36 mouse cellular contexts compared by ENCODE assay signal in the genomic region with DNA sequence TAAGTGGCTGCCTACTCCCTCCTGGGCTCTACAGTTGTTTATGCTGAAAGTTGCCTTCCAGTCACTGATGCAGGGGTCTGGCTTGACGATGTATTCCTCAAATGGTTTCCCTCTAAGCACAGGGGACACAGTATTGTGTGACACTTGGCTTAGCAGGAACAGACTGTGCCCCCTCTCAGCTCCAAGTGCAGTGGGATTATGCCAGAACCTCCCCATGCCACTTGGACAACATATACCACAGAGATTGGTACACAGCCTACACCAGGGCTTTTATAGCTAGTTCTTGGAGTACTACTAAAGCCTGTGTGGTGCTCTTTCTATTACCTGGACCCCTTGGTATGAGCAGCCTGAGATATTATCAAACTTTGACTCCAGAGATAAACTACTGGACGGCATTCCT. TPM values are rescaled to one million over a fixed set of nuclear protein-coding genes. Genes with fewer than 3 reads are reported as not detected.
"Had no signal": no experiment of that assay in that cellular context is flagged by ENCODE, and none has a peak within 500 bp of the region (broad histone marks: within the 10 kb centered on the region; RNA-seq: fewer than 3 reads in every experiment).

No protein-coding gene starts in this region.

RNA-seq across cellular contexts. Expression of a gene that starts 0.9 kb away (rescaled TPM):
- total RNA-seq: left cerebral cortex, postnatal 10 days; left cerebral cortex, postnatal 14 days; left cerebral cortex, postnatal 25 days; left cerebral cortex, postnatal 36 days; left cerebral cortex, postnatal 4 days; megakaryocyte progenitor cell, adult 5-6 weeks; megakaryocyte-erythroid progenitor cell, adult 5-6 weeks; midbrain, postnatal 0 days; monocyte, adult 5-6 weeks had no signal
- polyA plus RNA-seq: limb, embryonic 10.5 days; limb, embryonic 11.5 days; limb, embryonic 12.5 days; limb, embryonic 13.5 days; limb, embryonic 15.5 days; liver, embryonic 11.5 days; liver, embryonic 12.5 days; lung, embryonic 14.5 days; lung, embryonic 15.5 days; lung, embryonic 16.5 days; lung, postnatal 0 days; macrophage; midbrain, embryonic 10.5 days; midbrain, embryonic 12.5 days; midbrain, embryonic 13.5 days; midbrain, embryonic 14.5 days; midbrain, embryonic 15.5 days; midbrain, embryonic 16.5 days; midbrain, postnatal 0 days; myocyte; neural tube, embryonic 11.5 days; neural tube, embryonic 12.5 days had no signal

RNA-seq across cellular contexts. Expression of a gene that starts 20.2 kb away (rescaled TPM):
- total RNA-seq: left cerebral cortex, adult 8-10 months; left cerebral cortex, postnatal 10 days; left cerebral cortex, postnatal 14 days; left cerebral cortex, postnatal 25 days; left cerebral cortex, postnatal 36 days; left cerebral cortex, postnatal 4 days; megakaryocyte progenitor cell, adult 5-6 weeks; megakaryocyte, adult 5-6 weeks; megakaryocyte-erythroid progenitor cell, adult 5-6 weeks; midbrain, postnatal 0 days; monocyte, adult 5-6 weeks had no signal
- polyA plus RNA-seq: limb, embryonic 10.5 days; limb, embryonic 11.5 days; limb, embryonic 12.5 days; limb, embryonic 13.5 days; limb, embryonic 15.5 days; liver, embryonic 11.5 days; liver, embryonic 12.5 days; liver, embryonic 14.5 days; liver, embryonic 15.5 days; liver, embryonic 16.5 days; lung, embryonic 14.5 days; lung, embryonic 15.5 days; lung, embryonic 16.5 days; lung, postnatal 0 days; macrophage; midbrain, embryonic 10.5 days; midbrain, embryonic 11.5 days; midbrain, embryonic 12.5 days; midbrain, embryonic 13.5 days; midbrain, embryonic 14.5 days; midbrain, embryonic 15.5 days; midbrain, embryonic 16.5 days; midbrain, postnatal 0 days; myocyte; neural tube, embryonic 11.5 days; neural tube, embryonic 12.5 days had no signal

RNA-seq across cellular contexts. Expression of a gene that starts 28.9 kb away (rescaled TPM):
- total RNA-seq: left cerebral cortex, postnatal 25 days; left cerebral cortex, postnatal 36 days; megakaryocyte-erythroid progenitor cell, adult 5-6 weeks; monocyte, adult 5-6 weeks had no signal
- polyA plus RNA-seq: myocyte had no signal
